Mouse (Mus musculus) lung, postnatal 36 days (tissue): ENCODE results near the gene Erv3.
A peak's percentile ranks its signal among the peaks of the same experiment; 100 is the strongest.

Experiments used
- DNase-seq: peaks from one replicate; pipeline ENCODE4 v3.0.0; 2022; ENCODE audit warnings: mixed read lengths

The Erv3 gene

GRCm38 (mm10) chr2:131859721-131860120 lies at the start of gene Erv3:
Gene Erv3, minus strand, starts transcription at chr2:131859747.
- DNase-seq = no peak

GRCm38 (mm10) chr2:131908906-131909305 lies 49.4 kb upstream of the Erv3 start:
- DNase-seq = no peak

- DNase-seq = no peak
These were observed 48.9 kb upstream of the Erv3 start for GRCm38 (mm10) chr2:131908351-131908861.

DNA sequence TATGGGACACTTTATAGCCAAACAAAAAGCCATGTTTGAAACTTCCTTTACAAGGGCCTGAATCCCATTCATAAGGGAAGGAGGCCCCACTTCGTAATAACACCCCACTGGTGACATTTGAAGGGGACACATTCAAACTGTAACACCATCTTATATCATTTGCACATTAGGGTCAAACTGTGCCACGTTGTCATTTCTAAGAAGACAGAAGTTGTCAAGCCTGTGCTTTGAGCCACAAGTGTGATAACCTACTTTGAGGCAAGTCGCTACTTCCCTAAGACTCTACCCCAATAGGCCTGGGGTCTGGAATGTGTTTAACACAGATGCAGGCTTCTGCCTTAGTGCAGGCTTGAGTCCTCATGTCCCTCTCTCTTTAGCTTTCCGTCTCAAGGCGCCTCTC lies 47.8 kb upstream of the Erv3 start:
- no peak for DNase-seq

GRCm38 (mm10) chr2:131906846-131907245 lies 47.3 kb upstream of the Erv3 start:
- DNase-seq = peak; percentile 37

GRCm38 (mm10) chr2:131906266-131906665 lies 46.7 kb upstream of the Erv3 start:
- no peak for DNase-seq

DNA sequence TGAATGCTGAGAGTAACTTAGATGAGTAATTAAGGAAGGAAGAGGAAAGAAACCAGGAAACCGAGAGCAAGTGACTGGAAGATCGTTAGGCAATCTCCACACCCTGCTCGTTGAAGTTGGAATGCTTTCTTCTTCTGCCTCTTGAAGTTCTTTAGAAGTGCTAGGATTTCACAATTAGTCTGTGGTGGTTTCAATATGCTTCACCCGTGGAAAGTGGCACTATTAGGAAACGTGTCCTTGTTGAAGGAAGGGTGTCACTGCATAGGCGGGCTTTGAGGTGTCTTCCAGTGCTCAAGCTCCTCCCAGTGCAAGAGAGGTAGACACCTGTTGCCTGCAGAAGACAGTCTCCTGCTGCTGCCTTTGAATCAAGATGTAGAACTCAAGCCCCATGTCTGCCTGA lies 46.2 kb upstream of the Erv3 start:
- DNase-seq = peak; percentile 81

DNA sequence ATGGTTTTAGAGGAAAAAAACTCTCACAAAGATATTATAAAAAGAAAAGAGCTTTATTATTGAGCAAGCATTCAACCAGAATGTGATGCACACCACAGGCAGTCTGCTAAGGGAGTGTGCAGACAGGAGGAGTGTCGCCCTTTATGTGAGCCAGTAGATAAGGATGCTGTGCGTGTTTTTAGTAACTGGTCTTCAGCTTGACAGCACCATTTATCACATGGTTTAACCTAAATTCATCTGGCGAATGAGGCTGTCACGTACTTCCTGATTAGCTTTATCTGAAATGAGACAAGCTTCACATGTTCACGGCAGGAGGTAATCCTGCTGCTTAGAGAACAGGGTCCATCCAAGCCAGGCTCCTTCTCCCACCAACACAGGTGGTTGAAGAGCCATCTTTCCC lies 45.5 kb upstream of the Erv3 start:
- DNase-seq = no peak

DNA sequence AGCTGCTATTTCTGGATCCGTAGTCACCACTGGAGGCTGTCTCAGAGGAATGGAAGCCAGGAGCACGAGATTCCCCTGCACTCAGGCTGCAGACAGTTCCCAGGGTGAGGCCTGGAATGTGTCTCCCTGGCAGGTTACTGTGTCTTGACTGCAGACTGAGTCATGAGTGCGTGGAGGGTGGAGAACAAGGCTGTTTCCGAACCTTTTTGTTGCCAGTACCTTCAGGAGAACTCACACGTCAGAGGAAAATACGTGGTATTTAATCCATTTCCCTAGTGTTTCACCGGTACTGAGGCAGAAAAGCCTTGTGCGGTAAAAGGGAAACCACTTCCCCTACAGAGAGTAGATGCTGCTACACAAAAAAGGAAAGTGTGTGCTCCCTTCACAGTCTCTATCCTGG lies 43.3 kb upstream of the Erv3 start:
- DNase-seq = peak; percentile 62

- no peak for DNase-seq
These were observed 42.9 kb upstream of the Erv3 start for GRCm38 (mm10) chr2:131902423-131902822.

DNA sequence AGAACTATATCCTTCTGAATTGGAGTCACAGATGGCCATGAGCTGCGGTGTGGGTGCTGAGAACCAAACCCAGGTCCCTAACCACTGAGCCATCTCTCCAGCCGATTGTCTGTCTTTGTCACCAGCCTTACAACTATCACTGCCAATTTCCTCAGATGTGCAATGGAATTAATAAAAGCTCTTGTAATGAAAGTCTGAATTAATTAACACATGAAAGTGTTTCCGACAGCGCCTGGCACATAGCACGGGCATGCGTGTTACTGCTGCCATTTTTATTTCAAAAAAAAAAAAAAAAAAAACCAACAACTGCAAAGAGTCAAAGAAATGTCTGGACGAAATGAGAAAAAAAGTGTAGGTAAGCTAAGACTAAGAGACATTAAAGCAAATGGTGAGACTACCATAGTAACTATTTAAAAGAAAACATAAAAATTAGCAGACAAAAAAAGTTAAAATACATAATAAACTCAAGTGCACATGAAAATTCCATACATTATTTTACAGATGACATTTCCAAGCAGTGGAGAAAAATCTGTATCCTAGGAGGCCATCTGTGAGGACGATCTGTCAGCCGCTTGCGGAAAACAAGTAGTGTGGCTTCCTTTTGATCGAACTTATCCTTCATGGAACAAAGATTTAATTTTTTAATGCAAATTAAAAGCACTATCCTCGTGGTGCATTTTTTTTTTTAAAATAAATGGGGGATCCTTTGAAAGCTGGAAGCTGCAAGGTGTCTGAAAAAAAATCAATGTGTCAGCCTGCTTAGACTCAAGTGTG lies 38.0 kb upstream of the Erv3 start:
- DNase-seq = no peak

DNA sequence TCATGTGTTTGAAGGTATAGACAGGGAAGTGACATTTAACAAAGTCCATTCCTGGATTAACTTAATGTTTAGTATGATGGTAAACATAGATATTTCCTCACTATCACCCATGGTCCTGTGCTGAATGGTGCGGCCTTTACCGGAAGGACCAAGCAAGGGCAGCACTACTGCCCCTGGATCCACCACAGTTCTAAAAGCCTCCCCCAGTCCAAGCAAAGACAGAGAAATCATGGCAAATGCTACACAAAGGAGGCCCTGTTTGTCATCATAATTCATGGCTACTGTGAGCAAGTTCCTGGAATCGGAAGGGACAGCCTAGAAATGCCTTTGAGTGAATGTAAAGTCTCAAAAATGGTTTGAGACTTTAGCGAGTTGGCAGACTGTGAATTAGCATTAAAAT lies 36.5 kb upstream of the Erv3 start:
- DNase-seq = no peak

GRCm38 (mm10) chr2:131895106-131895505 lies 35.6 kb upstream of the Erv3 start:
- no peak for DNase-seq

DNA sequence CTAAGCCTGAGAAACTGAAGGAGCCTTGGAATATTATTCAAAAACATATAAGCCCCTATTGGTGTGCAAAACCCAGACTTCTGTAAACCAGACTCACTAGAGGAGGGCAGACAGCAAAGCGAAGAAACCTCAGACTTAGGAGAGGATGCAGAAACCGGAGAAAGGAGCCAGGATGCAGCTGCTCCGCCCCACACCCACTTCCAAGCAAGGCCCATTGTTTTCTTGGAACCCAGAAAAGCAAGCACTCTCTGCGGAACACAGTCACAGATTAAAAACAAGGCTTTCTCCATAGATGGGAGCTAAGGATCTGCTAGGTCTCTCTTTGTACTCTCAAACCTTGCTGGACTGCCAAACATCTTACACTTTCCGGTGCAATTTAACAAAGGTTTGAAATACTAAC lies 33.0 kb upstream of the Erv3 start:
- DNase-seq = no peak

GRCm38 (mm10) chr2:131888233-131888632 lies 28.7 kb upstream of the Erv3 start:
- no peak for DNase-seq

DNA sequence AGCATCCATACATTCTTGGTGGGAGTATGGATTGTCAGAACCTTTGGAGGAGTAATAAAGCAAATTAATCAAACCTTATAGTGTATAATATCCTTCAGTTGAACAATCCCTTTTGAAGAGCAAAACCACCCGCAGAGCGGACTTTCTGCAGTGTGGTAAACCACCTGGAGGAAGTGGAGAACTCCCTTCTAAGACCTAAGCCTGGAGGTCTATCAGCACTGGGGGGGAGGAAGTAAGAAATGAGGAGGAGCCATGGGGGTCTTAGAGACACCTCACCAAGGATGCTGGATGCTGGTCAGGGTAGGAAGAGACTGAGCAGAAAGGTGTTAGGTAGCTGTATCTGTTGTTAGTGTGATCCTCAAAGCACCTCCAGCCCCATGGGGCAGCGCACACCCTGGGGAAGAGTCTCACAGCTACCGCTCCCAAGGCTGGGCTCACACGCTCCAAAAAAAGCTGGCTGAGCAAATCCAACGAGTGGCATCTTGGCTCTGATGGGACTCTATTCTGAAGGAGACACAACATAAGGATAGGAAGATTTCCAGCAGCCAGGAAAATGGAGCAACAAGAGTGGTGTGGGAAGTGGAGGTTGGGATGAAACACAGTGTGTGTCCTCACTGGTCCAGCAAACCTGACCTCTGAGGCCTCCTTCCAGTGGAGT lies 27.1 kb upstream of the Erv3 start:
- no peak for DNase-seq

DNA sequence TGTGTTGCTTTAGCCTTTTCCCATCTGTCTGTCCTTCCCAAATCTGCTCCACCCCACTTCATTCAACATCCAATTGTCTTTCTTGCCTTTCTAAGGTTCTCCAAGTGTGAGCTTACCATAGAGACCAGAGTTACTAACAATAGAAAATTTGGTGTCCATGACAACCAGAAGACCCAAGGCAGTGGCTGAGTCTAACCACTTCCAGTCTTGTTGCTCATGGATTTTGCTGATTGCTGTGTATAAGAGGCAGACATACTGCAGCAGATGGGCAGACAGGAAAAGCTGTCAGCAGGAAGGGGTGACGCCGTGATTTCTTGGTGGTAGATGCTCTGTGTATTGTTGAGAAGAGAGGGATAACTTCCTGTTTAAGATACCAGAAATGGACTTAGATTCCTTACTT lies 23.6 kb upstream of the Erv3 start:
- DNase-seq = no peak

DNA sequence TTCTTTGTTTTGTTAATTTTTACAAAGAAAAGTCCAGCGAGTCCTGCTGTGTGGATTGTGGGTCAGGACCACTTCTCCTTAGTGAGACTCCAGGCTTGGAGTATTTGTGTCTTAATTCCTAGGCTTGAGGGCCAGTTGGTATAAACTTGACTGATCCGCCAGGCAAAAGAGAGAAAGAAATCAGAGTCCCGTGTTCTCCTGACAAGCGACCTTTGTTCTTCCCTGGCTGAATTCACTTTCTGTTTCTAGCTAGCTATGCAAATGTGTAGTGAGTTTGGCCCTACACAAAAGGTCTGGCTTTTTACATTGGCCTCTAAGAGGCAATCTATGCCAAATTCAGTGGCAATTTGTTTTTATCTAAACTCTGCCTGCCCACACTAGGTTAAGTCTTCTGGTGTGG lies 22.2 kb upstream of the Erv3 start:
- no peak for DNase-seq

DNA sequence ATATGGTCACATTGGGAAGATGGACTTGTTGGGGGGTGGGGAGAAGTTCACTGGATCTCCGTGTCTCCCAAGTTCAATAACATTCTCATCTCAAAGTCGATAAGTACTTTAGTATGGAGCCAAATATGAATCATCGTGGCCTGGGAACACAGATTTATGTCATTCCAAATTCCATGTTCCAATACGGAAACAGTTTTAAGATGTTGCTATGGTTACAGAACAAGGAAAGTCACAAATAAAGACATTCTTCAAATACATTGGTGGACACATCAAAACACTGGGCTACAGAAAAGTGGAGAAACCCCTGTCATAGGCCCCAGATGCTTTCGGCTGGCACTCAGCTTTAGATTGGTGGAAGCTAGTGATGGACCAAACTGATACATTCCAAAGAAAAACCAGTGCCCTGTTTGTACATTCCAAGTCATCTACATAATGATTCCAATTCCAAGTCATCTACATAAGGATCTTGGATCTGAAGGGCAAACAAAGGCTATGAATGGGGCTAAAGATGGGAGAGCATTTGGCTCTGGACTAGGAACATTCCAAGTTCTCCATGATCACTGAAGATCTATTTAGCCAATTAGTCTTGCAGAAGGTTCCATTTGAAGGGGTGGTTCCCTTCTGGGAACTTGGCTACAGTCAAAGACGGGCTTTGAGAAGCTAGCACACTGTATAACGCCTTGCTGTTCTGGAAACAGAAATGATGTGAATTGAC lies 17.2 kb upstream of the Erv3 start:
- no peak for DNase-seq

DNA sequence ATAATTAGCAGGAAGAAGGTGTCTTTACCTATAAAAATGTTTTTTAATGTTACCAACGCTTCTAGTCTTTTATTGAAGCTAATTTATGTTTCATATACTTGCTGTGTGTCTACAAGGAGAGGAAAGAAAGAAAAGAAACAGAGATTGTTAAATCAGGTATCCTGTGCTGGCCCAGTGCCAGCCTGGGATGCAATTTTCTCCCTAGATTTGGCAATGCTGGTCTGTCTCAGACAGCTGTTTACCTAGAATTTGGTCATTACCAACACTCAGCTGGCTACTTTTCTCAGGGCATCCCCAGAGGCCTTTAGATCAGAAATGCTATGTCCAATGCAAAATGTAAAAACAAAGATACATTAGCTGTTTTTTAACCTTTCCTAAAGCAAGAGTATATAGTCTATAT lies 13.8 kb upstream of the Erv3 start:
- DNase-seq = no peak

GRCm38 (mm10) chr2:131868983-131869382 lies 9.4 kb upstream of the Erv3 start:
- no peak for DNase-seq

DNA sequence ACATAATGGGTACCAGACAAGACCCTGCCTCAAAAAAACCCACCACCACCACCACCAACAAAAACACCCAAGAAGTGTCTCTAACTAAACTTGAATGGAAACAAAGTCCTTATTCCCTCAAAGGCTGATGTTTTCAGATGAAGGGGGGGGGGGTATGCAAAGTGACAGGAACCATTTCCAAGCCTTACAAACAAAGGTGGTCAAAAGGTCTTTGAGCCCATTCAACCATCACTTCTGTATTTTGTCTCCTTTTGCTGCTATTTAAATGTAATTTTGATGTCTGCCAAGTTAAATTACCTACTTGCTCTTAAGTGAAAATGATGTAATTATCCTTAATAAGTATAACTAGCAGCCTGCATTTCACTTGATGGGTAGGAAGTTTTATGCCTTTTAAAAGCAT lies 7.1 kb upstream of the Erv3 start:
- no peak for DNase-seq

GRCm38 (mm10) chr2:131864262-131864796 lies 4.8 kb upstream of the Erv3 start:
- DNase-seq = no peak

GRCm38 (mm10) chr2:131863472-131863871 lies 3.9 kb upstream of the Erv3 start:
- DNase-seq = no peak
